Mouse (Mus musculus) lung, postnatal 0 days (tissue): ENCODE data around the gene Epsti1. TPM values are rescaled to one million over a fixed set of nuclear protein-coding genes. Genes with fewer than 3 reads are reported as not detected.

Source experiments
- ATAC-seq: fragments of 200-750 bp; cut with Nextera tagmentation; 2 replicates; pipeline ENCODE4 v1.8.0; 2017; ENCODE audit warnings: moderate library complexity
- DNase-seq: peaks from one replicate; pipeline ENCODE4 v3.0.0-alpha.2; 2016; ENCODE audit warnings: low spot score
- H3K27ac ChIP-seq: fragments of 300-500 bp; sonication (generic); 2 replicates; pipeline ENCODE4 v1.5.1; 2014; ENCODE audit warnings: antibody characterized with exemption, mild to moderate bottlenecking, low read length, mixed read lengths
- H3K27me3 ChIP-seq: fragments of 300-500 bp; sonication (generic); replicated peaks from 2 replicates; pipeline ENCODE4 v1.6.1; 2014; ENCODE audit warnings: low read length, mixed read lengths; ENCODE audit not compliant: insufficient read depth
- H3K36me3 ChIP-seq: fragments of 300-500 bp; sonication (generic); 2 replicates; pipeline ENCODE4 v1.6.1; 2014; ENCODE audit warnings: low read length, mixed read lengths; ENCODE audit not compliant: insufficient read depth
- H3K4me1 ChIP-seq: fragments of 300-500 bp; sonication (generic); 2 replicates; pipeline ENCODE4 v1.6.1; 2014; ENCODE audit warnings: antibody characterized with exemption, low read depth, low read length, mixed read lengths; ENCODE audit not compliant: insufficient read depth
- H3K4me2 ChIP-seq: fragments of 300-500 bp; sonication (generic); replicated peaks from 2 replicates; pipeline ENCODE4 v1.6.1; 2014; ENCODE audit warnings: low read depth, mild to moderate bottlenecking, low read length, moderate library complexity, mixed read lengths
- H3K4me3 ChIP-seq: fragments of 300-500 bp; sonication (generic); 2 replicates; pipeline ENCODE4 v1.5.1; 2014; ENCODE audit warnings: low read depth, low read length
- H3K9ac ChIP-seq: fragments of 300-500 bp; sonication (generic); replicated peaks from 2 replicates; pipeline ENCODE4 v1.6.1; 2014; ENCODE audit warnings: low read depth, mild to moderate bottlenecking
- H3K9me3 ChIP-seq: fragments of 300-500 bp; sonication (generic); 2 replicates; pipeline ENCODE4 v1.6.1; 2016; ENCODE audit warnings: low read length, mixed read lengths
- CTCF ChIP-seq: IDR thresholded peaks from 2 replicates; pipeline ENCODE4 v1.5.1; 2016; ENCODE audit warnings: antibody characterized with exemption, mild to moderate bottlenecking
- EP300 ChIP-seq: IDR thresholded peaks from 2 replicates; pipeline ENCODE4 v1.6.1; 2016; ENCODE audit warnings: antibody characterized with exemption, mild to moderate bottlenecking, control low read depth
- WGBS: fragments of 180-500 bp; shearing (Covaris S2); extraction: QIAGEN DNeasy Blood & Tissue Kit; methylation state at CpG from one replicate; pipeline ENCODE4 v1.1.7; 2014; 5-methylcytosine and 5-hydroxymethylcytosine counted together
- polyA plus RNA-seq: library from polyadenylated mRNA; unstranded; fragments of >200 nt; fragmentation: Nextera tagmentation; extraction: Ambion mirVana; gene quantifications from 2 replicates; pipeline ENCODE4 v1.2.1, GENCODE M21; 2015

Epsti1 gene
- polyA plus RNA-seq, 1 experiment from 2014 or later = 1.5 TPM

GRCm38 (mm10) chr14:78015540-78016321, 111.7 kb downstream of the Epsti1 start:
- ATAC-seq (no peak), DNase-seq (no peak)
- Histone ChIP-seq H3K36me3 (no peaks in the 10 kb centered on the region), H3K27me3 (no peaks in the 10 kb centered on the region), H3K9ac (no peak overlapping the region), H3K4me2 (no peak overlapping the region), H3K9me3 (no peaks in the 10 kb centered on the region), H3K27ac (no peak overlapping the region), H3K4me1 (no peaks in the 10 kb centered on the region), H3K4me3 (no peak overlapping the region)
- 85% methylated on average over 7 of the region's 7 CpGs for WGBS
- no peak for TF ChIP-seq CTCF

DNA sequence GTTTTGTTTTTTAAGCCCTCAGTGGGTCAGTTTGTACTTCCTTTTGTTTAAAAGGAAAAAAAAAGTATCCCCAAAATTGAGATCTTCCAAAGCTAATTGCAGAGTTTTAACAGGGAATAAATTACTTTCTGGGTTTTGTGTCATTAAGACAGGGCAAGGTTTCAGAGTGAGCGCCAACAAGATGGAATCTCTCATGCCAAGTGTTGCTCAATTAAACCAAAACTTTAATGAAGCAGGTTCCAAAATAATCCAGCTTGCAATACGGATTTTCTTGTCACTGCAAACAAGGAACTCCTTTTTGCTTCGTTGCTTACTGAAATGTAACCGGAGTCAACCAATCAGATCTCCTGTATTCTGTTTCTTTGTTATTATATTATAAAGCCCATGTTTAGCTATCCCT, 112.4 kb downstream of the Epsti1 start:
- Histone ChIP-seq H3K4me1 (no peaks in the 10 kb centered on the region), H3K27me3 (no peaks in the 10 kb centered on the region), H3K4me3 (no peak overlapping the region), H3K4me2 (no peak overlapping the region), H3K27ac (no peak overlapping the region), H3K36me3 (no peaks in the 10 kb centered on the region), H3K9me3 (no peaks in the 10 kb centered on the region), H3K9ac (no peak overlapping the region)
- TF ChIP-seq EP300 = no peak
- no peak for TF ChIP-seq CTCF
- no peak for DNase-seq
- no peak for ATAC-seq
- 64% methylated on average over 4 of the region's 4 CpGs for WGBS

GRCm38 (mm10) chr14:78019935-78020334, 115.9 kb downstream of the Epsti1 start:
- DNase-seq = no peak
- Histone ChIP-seq H3K4me2 (no peak overlapping the region), H3K4me3 (no peak overlapping the region), H3K9ac (no peak overlapping the region), H3K4me1 (no peaks in the 10 kb centered on the region), H3K9me3 (no peaks in the 10 kb centered on the region), H3K27ac (no peak overlapping the region), H3K27me3 (no peaks in the 10 kb centered on the region), H3K36me3 (no peaks in the 10 kb centered on the region)
- TF ChIP-seq CTCF = no peak
- no peak for TF ChIP-seq EP300
- ATAC-seq = no peak
- WGBS = 35% methylated on average over 8 of the region's 8 CpGs

DNA sequence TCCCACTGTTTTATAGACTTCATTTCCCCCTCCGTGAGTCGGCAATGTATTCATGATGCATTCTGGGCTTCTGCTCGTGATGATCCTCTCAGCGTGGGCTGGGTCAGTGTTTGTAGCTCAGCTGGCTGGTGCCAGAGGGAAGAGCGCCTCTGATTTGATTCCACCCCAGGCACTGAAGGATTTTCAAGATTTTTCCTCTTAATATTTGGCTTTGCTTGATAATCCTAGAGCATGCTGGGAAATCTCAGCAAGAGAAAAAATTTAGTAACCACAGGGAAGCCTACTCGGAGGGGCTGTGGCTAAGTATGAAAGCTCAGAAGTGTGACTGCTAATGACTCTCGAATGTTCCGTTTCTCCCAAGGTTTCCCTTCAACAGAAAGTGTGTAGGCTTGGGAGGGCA, 134.8 kb downstream of the Epsti1 start:
- H3K4me1 ChIP-seq = no peaks in the 10 kb centered on the region
- no peak for DNase-seq
- no peaks in the 10 kb centered on the region for H3K27me3 ChIP-seq
- H3K4me2 ChIP-seq = no peak overlapping the region
- no peak for ATAC-seq
- H3K27ac ChIP-seq = no peak overlapping the region
- TF ChIP-seq CTCF = no peak
- no peak for TF ChIP-seq EP300
- no peaks in the 10 kb centered on the region for H3K36me3 ChIP-seq
- H3K9me3 ChIP-seq = no peaks in the 10 kb centered on the region
- no peak overlapping the region for H3K4me3 ChIP-seq
- no peak overlapping the region for H3K9ac ChIP-seq
- 72% methylated on average over 8 of the region's 8 CpGs for WGBS

- no peak for DNase-seq
- H3K9me3 ChIP-seq = no peaks in the 10 kb centered on the region
- TF ChIP-seq CTCF (no peak), EP300 (no peak)
- H3K4me1 ChIP-seq = no peaks in the 10 kb centered on the region
- ATAC-seq = no peak
- no peaks in the 10 kb centered on the region for H3K27me3 ChIP-seq
- H3K4me2 ChIP-seq = no peak overlapping the region
- no peaks in the 10 kb centered on the region for H3K36me3 ChIP-seq
- no peak overlapping the region for H3K9ac ChIP-seq
- H3K27ac ChIP-seq = no peak overlapping the region
- H3K4me3 ChIP-seq = no peak overlapping the region
- WGBS = 83% methylated on average over 6 of the region's 6 CpGs
These were observed 136.6 kb downstream of the Epsti1 start for GRCm38 (mm10) chr14:78040643-78041042.

DNA sequence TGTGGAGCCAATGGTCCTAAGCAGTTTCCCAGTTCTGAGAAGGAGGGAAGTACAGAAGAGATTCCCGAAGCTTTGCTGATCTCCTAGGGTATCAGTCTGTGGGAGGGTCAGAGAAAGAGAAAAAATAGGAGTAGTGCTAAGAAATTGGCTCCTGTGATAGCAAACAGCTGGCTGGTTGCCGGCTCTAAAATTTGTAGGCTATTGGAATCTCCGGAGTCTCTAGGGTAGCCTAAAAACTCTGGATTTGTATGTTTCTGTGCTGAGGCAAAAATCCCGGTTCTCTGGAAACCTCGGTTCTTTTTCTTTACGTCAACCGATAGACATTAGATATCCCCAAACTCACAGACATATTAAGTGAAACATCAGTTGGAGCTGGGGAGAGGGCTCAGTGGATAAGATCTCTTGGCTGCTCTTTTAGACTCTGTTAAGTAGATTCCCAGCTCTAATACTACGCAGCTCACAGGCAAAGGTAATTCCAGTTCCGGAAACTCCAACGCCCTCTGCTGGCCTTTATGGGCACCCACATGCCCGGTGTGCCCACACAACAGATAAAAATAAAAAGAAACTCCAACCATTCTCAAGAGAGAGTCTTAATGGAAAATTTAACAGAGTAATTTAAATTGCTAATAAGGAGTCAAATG, 138.0 kb downstream of the Epsti1 start:
- 67% methylated on average over 11 of the region's 11 CpGs for WGBS
- Histone ChIP-seq H3K27ac (no peak overlapping the region), H3K27me3 (no peaks in the 10 kb centered on the region), H3K9ac (no peak overlapping the region), H3K9me3 (no peaks in the 10 kb centered on the region), H3K4me1 (no peaks in the 10 kb centered on the region), H3K4me3 (no peak overlapping the region), H3K4me2 (no peak overlapping the region), H3K36me3 (no peaks in the 10 kb centered on the region)
- no peak; the same call in 1 of the 2 replicates for TF ChIP-seq CTCF
- no peak for TF ChIP-seq EP300
- DNase-seq (no peak), ATAC-seq (no peak)
